In the genomic region with DNA sequence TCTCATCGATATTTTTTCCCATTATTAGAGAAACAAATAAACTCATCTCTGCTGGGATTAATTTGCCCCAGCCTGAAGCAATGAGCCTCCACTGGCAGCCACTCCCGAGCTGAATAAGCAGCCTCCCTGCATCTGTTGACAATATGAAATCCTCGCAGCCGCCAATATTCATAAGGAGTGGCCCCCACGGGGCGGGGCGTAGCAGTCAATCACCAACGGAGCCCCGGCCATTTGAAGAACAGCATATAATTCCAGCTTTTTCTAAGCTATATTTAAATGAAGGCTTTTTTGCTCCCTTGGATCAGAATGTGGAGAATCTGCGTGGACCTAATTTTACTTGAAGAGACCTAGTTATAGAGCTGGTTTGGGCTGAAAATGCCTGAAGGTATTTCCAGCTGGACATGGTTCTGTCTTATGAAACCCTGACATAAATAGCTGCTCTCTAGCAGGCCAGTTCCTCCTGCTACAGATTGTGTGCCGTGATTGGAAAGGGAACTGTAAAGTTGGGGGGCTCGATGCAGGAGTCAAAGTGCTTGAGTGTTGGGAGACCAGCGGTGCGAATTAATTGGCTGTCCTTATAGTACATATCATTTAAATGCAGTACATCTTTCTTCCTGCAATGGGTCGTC, we compare ENCODE assay signal across 8 mouse cellular contexts.
DNase-seq lines count a peak whose midpoint lies in the region; ATAC-seq and TF ChIP-seq lines count a peak whose summit lies in the region.

No protein-coding gene starts in this region.

- no peaks in the 10 kb centered on the region for H3K9me3 ChIP-seq in forebrain, embryonic 16.5 days (ENCODE audit: control insufficient read depth, low read length)
- H3K9me3 ChIP-seq in forebrain, embryonic 11.5 days (ENCODE audit: control insufficient read depth, low read length): no peaks in the 10 kb centered on the region
- no peaks in the 10 kb centered on the region for H3K9me3 ChIP-seq in limb, embryonic 14.5 days (ENCODE audit: control insufficient read depth, low read length)

- H3K9ac ChIP-seq in forebrain, embryonic 16.5 days (replicated peaks; ENCODE audit: low read depth, low read length): no peak overlapping the region
- H3K9ac ChIP-seq in forebrain, embryonic 11.5 days (ENCODE audit: low read length): no peak overlapping the region
- no peak overlapping the region for H3K9ac ChIP-seq in limb, embryonic 14.5 days (ENCODE audit: low read depth, low read length, severe bottlenecking)

- H3K27me3 ChIP-seq in forebrain, embryonic 16.5 days (replicated peaks; ENCODE audit: control insufficient read depth, insufficient read depth, low read length): no peaks in the 10 kb centered on the region
- no peaks in the 10 kb centered on the region for H3K27me3 ChIP-seq in forebrain, embryonic 11.5 days (ENCODE audit: control insufficient read depth, insufficient read depth, low read length)
- H3K27me3 ChIP-seq in limb, embryonic 14.5 days (ENCODE audit: control insufficient read depth, insufficient read depth, low read length): no peaks in the 10 kb centered on the region

- intact Hi-C loops in gastrocnemius, postnatal 14 days (cut with DNase I; ENCODE audit: low total_unique reads): no loop called here

- no peak for DNase-seq in forebrain, embryonic 11.5 days (ENCODE audit: low spot score)
- DNase-seq in gastrocnemius, postnatal 14 days: peak; percentile 64
- DNase-seq in limb, embryonic 14.5 days (ENCODE audit: low spot score): peak; percentile 69
- no peak for DNase-seq in kidney, postnatal 25 days
- no peak for DNase-seq in embryo, embryonic 9.5 days (ENCODE audit: extremely low spot score)
- no peak for DNase-seq in thymus, postnatal 36 days

- WGBS in forebrain, embryonic 16.5 days: 63% methylated on average over 15 of the region's 15 CpGs
- 78% methylated on average over 15 of the region's 15 CpGs for WGBS in forebrain, embryonic 11.5 days
- 42% methylated on average over 15 of the region's 15 CpGs for whole genome bisulfite sequencing in limb, embryonic 14.5 days

- peaks cover 17% of the 10 kb centered on the region for H3K4me1 ChIP-seq in forebrain, embryonic 16.5 days (replicated peaks; ENCODE audit: control insufficient read depth, insufficient read depth, low read length)
- no peaks in the 10 kb centered on the region for H3K4me1 ChIP-seq in forebrain, embryonic 11.5 days (replicated peaks; ENCODE audit: control insufficient read depth, insufficient read depth, low read length)
- no peaks in the 10 kb centered on the region for H3K4me1 ChIP-seq in brown adipose tissue, adult 24 weeks (ENCODE audit: control insufficient read depth, insufficient read depth, insufficient read length, low read length)
- peaks cover 25% of the 10 kb centered on the region for H3K4me1 ChIP-seq in limb, embryonic 14.5 days (ENCODE audit: control insufficient read depth, insufficient read depth, low read length)

- no peak overlapping the region for H3K4me3 ChIP-seq in forebrain, embryonic 16.5 days (replicated peaks; ENCODE audit: low read length)
- H3K4me3 ChIP-seq in forebrain, embryonic 11.5 days (ENCODE audit: low read depth, low read length): no peak overlapping the region
- H3K4me3 ChIP-seq in brown adipose tissue, adult 24 weeks (ENCODE audit: insufficient read depth, low read depth, low read length): 0 out of 2 replicates have a peak overlapping the region, but pooled peaks have one; percentile 8
- no peak overlapping the region for H3K4me3 ChIP-seq in limb, embryonic 14.5 days (replicated peaks; ENCODE audit: low read length)

- H3K4me2 ChIP-seq in forebrain, embryonic 16.5 days (ENCODE audit: low read length): no peak overlapping the region
- no peak overlapping the region for H3K4me2 ChIP-seq in forebrain, embryonic 11.5 days (ENCODE audit: low read depth, low read length, severe bottlenecking)
- H3K4me2 ChIP-seq in limb, embryonic 14.5 days (replicated peaks; ENCODE audit: low read depth, low read length, severe bottlenecking): no peak overlapping the region

- no peak overlapping the region for H3K27ac ChIP-seq in forebrain, embryonic 16.5 days (ENCODE audit: low read length)
- H3K27ac ChIP-seq in forebrain, embryonic 11.5 days (ENCODE audit: low read depth, low read length): no peak overlapping the region
- no peak overlapping the region for H3K27ac ChIP-seq in brown adipose tissue, adult 24 weeks (replicated peaks; ENCODE audit: low read depth, low read length)
- no peak overlapping the region for H3K27ac ChIP-seq in limb, embryonic 14.5 days (replicated peaks; ENCODE audit: low read depth, low read length)

- TF ChIP-seq POLR2A in limb, embryonic 14.5 days (IDR thresholded peaks at IDR 0.05; ENCODE audit: borderline replicate concordance, extremely low read depth, insufficient read depth, insufficient read length): no peak

- H3K36me3 ChIP-seq in forebrain, embryonic 16.5 days (ENCODE audit: control insufficient read depth, insufficient read depth): no peaks in the 10 kb centered on the region
- no peaks in the 10 kb centered on the region for H3K36me3 ChIP-seq in forebrain, embryonic 11.5 days (ENCODE audit: control insufficient read depth, insufficient read depth, low read length)
- no peaks in the 10 kb centered on the region for H3K36me3 ChIP-seq in limb, embryonic 14.5 days (ENCODE audit: control insufficient read depth, insufficient read depth, low read length)

- peak; percentile 62; the same call in 1 of the 2 replicates for ATAC-seq in forebrain, embryonic 16.5 days
- ATAC-seq in forebrain, embryonic 11.5 days (replicated peaks; ENCODE audit: low FRiP score): no peak
- ATAC-seq in limb, embryonic 14.5 days (ENCODE audit: low FRiP score, low read depth): no peak

Comparison
In these comparisons a context has a peak if more than half of its experiments do, and no peak if none do; other contexts are left out.
1. DNase-seq: peak in gastrocnemius, postnatal 14 days (single experiment) and limb, embryonic 14.5 days (single experiment); none in forebrain, embryonic 11.5 days (single experiment), kidney, postnatal 25 days (0 of 2), embryo, embryonic 9.5 days (single experiment) and thymus, postnatal 36 days (0 of 2).